8 mouse cellular contexts compared by ENCODE assay signal in genomic region chr17:72603886-72604609, GRCm38 (mm10). TPM values are rescaled to one million over a fixed set of nuclear protein-coding genes. Genes with fewer than 3 reads are reported as not detected.
DNase-seq lines count a peak whose midpoint lies in the region; ATAC-seq and TF ChIP-seq lines count a peak whose summit lies in the region.

No protein-coding gene starts in this region.

- no peaks in the 10 kb centered on the region for H3K9me3 ChIP-seq in kidney, embryonic 16.5 days (ENCODE audit: low read length)
- H3K9me3 ChIP-seq in forebrain, embryonic 14.5 days (replicated peaks; ENCODE audit: control insufficient read depth, low read length) = no peaks in the 10 kb centered on the region
- H3K9me3 ChIP-seq in liver, embryonic 13.5 days (replicated peaks) = no peaks in the 10 kb centered on the region

- peaks cover 14% of the 10 kb centered on the region for H3K4me1 ChIP-seq in kidney, embryonic 16.5 days (ENCODE audit: insufficient read depth, low read length)
- peaks cover 12% of the 10 kb centered on the region; the same call in 1 of the 2 replicates for H3K4me1 ChIP-seq in forebrain, embryonic 14.5 days (ENCODE audit: control insufficient read depth, insufficient read depth, low read length)
- peaks cover 7% of the 10 kb centered on the region; the same call in 1 of the 2 replicates for H3K4me1 ChIP-seq in liver, embryonic 13.5 days (replicated peaks)

- no peak for DNase-seq in kidney, postnatal 36 days
- DNase-seq in brain, embryonic 14.5 days (ENCODE audit: low read depth) = peak; percentile 39
- no peak for DNase-seq in forebrain, embryonic 14.5 days (ENCODE audit: low spot score)
- no peak for DNase-seq in liver, embryonic 13.5 days
- DNase-seq in frontal cortex, postnatal 14 days (ENCODE audit: low spot score in 2 of 2) = no peak
- no peak for DNase-seq in spleen, postnatal 14 days (ENCODE audit: low spot score in 2 of 2)
- no peak for DNase-seq in thymus, adult 18-20 months

- peak; percentile 50 for ATAC-seq in kidney, embryonic 16.5 days (ENCODE audit: low FRiP score, low TSS enrichment)
- ATAC-seq in forebrain, embryonic 14.5 days = peak; percentile 68
- no peak for ATAC-seq in liver, embryonic 13.5 days (ENCODE audit: low read depth)

- no peak for TF ChIP-seq CTCF in brain, embryonic 14.5 days (IDR thresholded peaks at IDR 0.05; ENCODE audit: borderline replicate concordance, extremely low read depth, insufficient read depth, insufficient read length)

- H3K4me2 ChIP-seq in kidney, embryonic 16.5 days (replicated peaks; ENCODE audit: low read depth, low read length) = peak overlapping the region; percentile 80
- peak overlapping the region; percentile 99 for H3K4me2 ChIP-seq in forebrain, embryonic 14.5 days (ENCODE audit: low read length)
- peak overlapping the region; percentile 59 for H3K4me2 ChIP-seq in liver, embryonic 13.5 days

- peak overlapping the region; percentile 50 for H3K4me3 ChIP-seq in kidney, embryonic 16.5 days (ENCODE audit: low read length)
- peak overlapping the region; percentile 54 for H3K4me3 ChIP-seq in forebrain, embryonic 14.5 days (ENCODE audit: low read depth, low read length)
- peak overlapping the region; percentile 40 for H3K4me3 ChIP-seq in liver, embryonic 13.5 days (replicated peaks)

- H3K27me3 ChIP-seq in kidney, embryonic 16.5 days (ENCODE audit: insufficient read depth, low read length) = peaks cover 26% of the 10 kb centered on the region
- no peaks in the 10 kb centered on the region; the same call in 1 of the 2 replicates for H3K27me3 ChIP-seq in forebrain, embryonic 14.5 days (replicated peaks; ENCODE audit: control insufficient read depth, insufficient read depth, low read length)
- peaks cover 28% of the 10 kb centered on the region for H3K27me3 ChIP-seq in liver, embryonic 13.5 days

- 2% methylated on average over 51 of the region's 51 CpGs for WGBS in kidney, embryonic 16.5 days
- under 1% methylated on average over 47 of the region's 51 CpGs for WGBS in forebrain, embryonic 14.5 days
- WGBS in liver, embryonic 13.5 days (ENCODE audit: insufficient replicate concordance) = 4% methylated on average over 51 of the region's 51 CpGs

- no peak overlapping the region for H3K27ac ChIP-seq in kidney, embryonic 16.5 days (ENCODE audit: low read length)
- H3K27ac ChIP-seq in forebrain, embryonic 14.5 days (ENCODE audit: low read depth, low read length) = no peak overlapping the region
- no peak overlapping the region for H3K27ac ChIP-seq in liver, embryonic 13.5 days

- TF ChIP-seq POLR2A in brain, embryonic 14.5 days (IDR thresholded peaks at IDR 0.05; ENCODE audit: borderline replicate concordance, extremely low read depth, insufficient read depth, insufficient read length, poor library complexity, severe bottlenecking) = no peak

- H3K36me3 ChIP-seq in kidney, embryonic 16.5 days (ENCODE audit: insufficient read depth, low read length) = no peaks in the 10 kb centered on the region
- no peaks in the 10 kb centered on the region for H3K36me3 ChIP-seq in forebrain, embryonic 14.5 days (ENCODE audit: control insufficient read depth, insufficient read depth, low read length)
- H3K36me3 ChIP-seq in liver, embryonic 13.5 days = no peaks in the 10 kb centered on the region

- H3K9ac ChIP-seq in kidney, embryonic 16.5 days (replicated peaks; ENCODE audit: low read length) = no peak overlapping the region; the same call in 1 of the 2 replicates
- H3K9ac ChIP-seq in forebrain, embryonic 14.5 days (ENCODE audit: low read length) = peak overlapping the region; percentile 56
- no peak overlapping the region for H3K9ac ChIP-seq in liver, embryonic 13.5 days

RNA-seq across cellular contexts. Expression of gene Alk, which starts 0.4 kb away (rescaled TPM):
- polyA plus RNA-seq in kidney, embryonic 16.5 days (2015; fragmentation: Nextera tagmentation; extraction: Ambion mirVana) = 0.19 and 0.39 TPM in 2 replicates
- 1.3 and 3.7 TPM in 2 replicates for polyA plus RNA-seq in brain, embryonic 14.5 days (2012; rRNA removed)
- 0.55 and 1.3 TPM in 2 replicates for polyA plus RNA-seq in forebrain, embryonic 14.5 days (2014; fragmentation: Nextera tagmentation; extraction: Ambion mirVana)
- 0.02 and 0.06 TPM in 2 replicates for polyA plus RNA-seq in liver, embryonic 13.5 days (2015; fragmentation: Nextera tagmentation; extraction: Ambion mirVana)
